ENCODE assay signal across 1 mouse cellular context in the genomic region with DNA sequence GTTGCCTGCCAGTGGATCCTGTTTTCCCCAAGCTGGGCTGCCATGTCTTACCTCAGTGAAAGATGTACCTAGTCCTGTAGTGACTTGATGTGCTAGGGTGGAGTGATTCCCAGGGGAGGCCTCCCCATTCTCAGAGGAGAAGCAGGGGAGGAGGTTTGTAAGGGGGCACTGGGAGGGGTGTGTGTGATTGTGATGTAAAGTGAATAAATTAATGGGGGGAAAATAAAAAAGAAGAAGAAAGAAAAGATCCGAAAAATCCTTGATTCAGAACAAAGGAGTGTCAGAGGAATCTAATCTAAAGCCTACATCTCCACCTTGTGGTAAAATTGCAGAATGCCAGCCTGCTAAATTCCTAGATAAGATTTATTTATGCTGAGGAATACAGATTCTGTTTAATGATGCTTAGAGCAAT.
TF ChIP-seq lines count a peak whose summit lies in the region.

No protein-coding gene starts in this region.

TF ChIP-seq in MEL, 35 proteins besides CTCF, POLR2A, EP300 and RAD21 (continued from another document):
- peak; percentile 40; the same call in 1 of the 2 replicates for TF ChIP-seq SIN3A (IDR thresholded peaks at IDR 0.05; ENCODE audit: low read length)
- TF ChIP-seq SMC3 (IDR thresholded peaks at IDR 0.05; ENCODE audit: low read depth, low read length) = peak; percentile 93
- TF ChIP-seq MAFK (IDR thresholded peaks at IDR 0.05; ENCODE audit: borderline replicate concordance, low read depth, low read length) = peak; percentile 59; the same call in 1 of the 2 replicates
- no peak for TF ChIP-seq NELFE (IDR thresholded peaks at IDR 0.05; ENCODE audit: low read depth, low read length)
